Mouse (Mus musculus) neural tube, embryonic 10.5 days (tissue): Measurements from ENCODE around the gene Rcl1.

Experiments
- DNase-seq: peaks from one replicate; pipeline ENCODE4 v3.0.0-alpha.2; 2017; ENCODE audit warnings: low spot score; ENCODE audit errors: extremely low spot score

Rcl1 gene

GRCm38 (mm10) chr19:29150038-29150437 lies 48.9 kb downstream of the Rcl1 start:
- DNase-seq = no peak

GRCm38 (mm10) chr19:29151443-29151842 lies 50.3 kb downstream of the Rcl1 start:
- DNase-seq = no peak

- DNase-seq = no peak
These were observed 54.4 kb downstream of the Rcl1 start for GRCm38 (mm10) chr19:29155552-29155951.

- DNase-seq = no peak
These were observed 55.2 kb downstream of the Rcl1 start for GRCm38 (mm10) chr19:29156417-29156816.

GRCm38 (mm10) chr19:29157678-29158466 lies 56.7 kb downstream of the Rcl1 start:
- no peak for DNase-seq

- DNase-seq = no peak
These were observed 57.3 kb downstream of the Rcl1 start for GRCm38 (mm10) chr19:29158486-29158885.

- DNase-seq = no peak
These were observed 62.8 kb downstream of the Rcl1 start for GRCm38 (mm10) chr19:29163817-29164527.

- no peak for DNase-seq
These were observed 63.5 kb downstream of the Rcl1 start for GRCm38 (mm10) chr19:29164528-29165166.

- no peak for DNase-seq
These were observed 66.8 kb downstream of the Rcl1 start for GRCm38 (mm10) chr19:29167938-29168337.

- no peak for DNase-seq
These were observed 79.2 kb downstream of the Rcl1 start for GRCm38 (mm10) chr19:29180336-29180735.

- no peak for DNase-seq
These were observed 81.0 kb downstream of the Rcl1 start for GRCm38 (mm10) chr19:29182166-29182565.

- no peak for DNase-seq
These were observed 83.9 kb downstream of the Rcl1 start for GRCm38 (mm10) chr19:29185122-29185521.

- no peak for DNase-seq
These were observed 84.5 kb downstream of the Rcl1 start for GRCm38 (mm10) chr19:29185552-29186232.

GRCm38 (mm10) chr19:29188879-29189278 lies 87.7 kb downstream of the Rcl1 start:
- no peak for DNase-seq
